Mouse (Mus musculus): ENCODE data around the gene AI481877. TPM values are rescaled to one million over a fixed set of nuclear protein-coding genes. Genes with fewer than 3 reads are reported as not detected.

Gene AI481877
- polyA plus RNA-seq, 1 experiment from 2014 or later, result not detected

- Histone ChIP-seq H3K4me2 (no peak overlapping the region), H3K9ac (no peak overlapping the region), H3K9me3 (replicated peaks) (peaks cover 5% of the 10 kb centered on the region; the same call in 1 of the 2 replicates), H3K27me3 (replicated peaks) (no peaks in the 10 kb centered on the region), H3K4me3 (no peak overlapping the region), H3K4me1 (replicated peaks) (peaks cover 5% of the 10 kb centered on the region; the same call in 1 of the 2 replicates), H3K27ac (ENCODE audit: poor library complexity, severe bottlenecking) (no peak overlapping the region), H3K36me3 (no peaks in the 10 kb centered on the region)
- 68% methylated on average over 1 of the region's 1 CpGs for WGBS
- no peak for ATAC-seq (ENCODE audit: insufficient number of reproducible peaks, low FRiP score)
These were observed 87.7 kb downstream of the AI481877 start for GRCm38 (mm10) chr4:59051081-59051480.

GRCm38 (mm10) chr4:59047222-59047621 is 91.6 kb downstream of the AI481877 start:
- WGBS, result 37% methylated on average over 3 of the region's 3 CpGs
- Histone ChIP-seq H3K36me3 (peaks cover 3% of the 10 kb centered on the region; the same call in 1 of the 2 replicates), H3K27ac (ENCODE audit: poor library complexity, severe bottlenecking) (no peak overlapping the region), H3K4me3 (no peak overlapping the region), H3K27me3 (replicated peaks) (no peaks in the 10 kb centered on the region), H3K9ac (no peak overlapping the region), H3K4me2 (no peak overlapping the region), H3K4me1 (replicated peaks) (no peaks in the 10 kb centered on the region), H3K9me3 (replicated peaks) (peaks cover 4% of the 10 kb centered on the region)
- no peak for ATAC-seq (ENCODE audit: insufficient number of reproducible peaks, low FRiP score)

- H3K27ac ChIP-seq (ENCODE audit: poor library complexity, severe bottlenecking), result no peak overlapping the region
- no peaks in the 10 kb centered on the region; the same call in 1 of the 2 replicates for H3K9me3 ChIP-seq (replicated peaks)
- no peak overlapping the region for H3K9ac ChIP-seq
- no peaks in the 10 kb centered on the region for H3K4me1 ChIP-seq (replicated peaks)
- no peak overlapping the region for H3K4me2 ChIP-seq
- H3K36me3 ChIP-seq, result peaks cover 7% of the 10 kb centered on the region; the same call in 1 of the 2 replicates
- no peak overlapping the region for H3K4me3 ChIP-seq
- H3K27me3 ChIP-seq (replicated peaks), result no peaks in the 10 kb centered on the region
- WGBS, result 76% methylated on average over 6 of the region's 6 CpGs
- no peak for ATAC-seq (ENCODE audit: insufficient number of reproducible peaks, low FRiP score)
These were observed 94.9 kb downstream of the AI481877 start for GRCm38 (mm10) chr4:59043891-59044290.

- no peak overlapping the region for H3K4me2 ChIP-seq
- no peak overlapping the region for H3K4me3 ChIP-seq
- H3K27me3 ChIP-seq (replicated peaks), result no peaks in the 10 kb centered on the region
- ATAC-seq (ENCODE audit: insufficient number of reproducible peaks, low FRiP score), result no peak
- no peak overlapping the region for H3K9ac ChIP-seq
- WGBS, result 92% methylated on average over 5 of the region's 5 CpGs
- H3K36me3 ChIP-seq, result peaks cover 7% of the 10 kb centered on the region; the same call in 1 of the 2 replicates
- H3K4me1 ChIP-seq (replicated peaks), result no peaks in the 10 kb centered on the region
- H3K27ac ChIP-seq (ENCODE audit: poor library complexity, severe bottlenecking), result no peak overlapping the region
- H3K9me3 ChIP-seq (replicated peaks), result no peaks in the 10 kb centered on the region; the same call in 1 of the 2 replicates
These were observed 95.7 kb downstream of the AI481877 start for GRCm38 (mm10) chr4:59043074-59043473.

- no peaks in the 10 kb centered on the region for H3K4me1 ChIP-seq (replicated peaks)
- H3K27ac ChIP-seq (ENCODE audit: poor library complexity, severe bottlenecking), result no peak overlapping the region
- peaks cover 7% of the 10 kb centered on the region; the same call in 1 of the 2 replicates for H3K36me3 ChIP-seq
- H3K4me3 ChIP-seq, result no peak overlapping the region
- no peak for ATAC-seq (ENCODE audit: insufficient number of reproducible peaks, low FRiP score)
- no peak overlapping the region for H3K4me2 ChIP-seq
- 77% methylated on average over 11 of the region's 11 CpGs for WGBS
- no peaks in the 10 kb centered on the region; the same call in 1 of the 2 replicates for H3K9me3 ChIP-seq (replicated peaks)
- H3K9ac ChIP-seq, result no peak overlapping the region
- no peaks in the 10 kb centered on the region for H3K27me3 ChIP-seq (replicated peaks)
These were observed 98.1 kb downstream of the AI481877 start for GRCm38 (mm10) chr4:59040397-59041287.

GRCm38 (mm10) chr4:59037525-59037924 is 101.3 kb downstream of the AI481877 start:
- no peak for ATAC-seq (ENCODE audit: insufficient number of reproducible peaks, low FRiP score)
- no peaks in the 10 kb centered on the region for H3K27me3 ChIP-seq (replicated peaks)

GRCm38 (mm10) chr4:59036490-59037127 is 102.2 kb downstream of the AI481877 start:
- Histone ChIP-seq H3K9ac (no peak overlapping the region), H3K27me3 (replicated peaks) (no peaks in the 10 kb centered on the region), H3K4me2 (0 out of 2 replicates have a peak overlapping the region, but pooled peaks have one; percentile 10), H3K9me3 (replicated peaks) (peaks cover 2% of the 10 kb centered on the region; the same call in 1 of the 2 replicates), H3K4me3 (no peak overlapping the region), H3K4me1 (replicated peaks) (no peaks in the 10 kb centered on the region), H3K27ac (ENCODE audit: poor library complexity, severe bottlenecking) (no peak overlapping the region), H3K36me3 (peaks cover 3% of the 10 kb centered on the region; the same call in 1 of the 2 replicates)
- ATAC-seq (ENCODE audit: insufficient number of reproducible peaks, low FRiP score), result no peak
- 49% methylated on average over 13 of the region's 13 CpGs for WGBS

More at GRCm38 (mm10) chr4:59037525-59037924, 101.3 kb downstream of the AI481877 start:
- Histone ChIP-seq H3K4me1 (replicated peaks) (no peaks in the 10 kb centered on the region), H3K4me3 (no peak overlapping the region), H3K9me3 (replicated peaks) (peaks cover 2% of the 10 kb centered on the region; the same call in 1 of the 2 replicates), H3K4me2 (no peak overlapping the region), H3K27ac (ENCODE audit: poor library complexity, severe bottlenecking) (no peak overlapping the region), H3K36me3 (peaks cover 3% of the 10 kb centered on the region; the same call in 1 of the 2 replicates), H3K9ac (no peak overlapping the region)
- WGBS, result 43% methylated on average over 3 of the region's 3 CpGs

- Histone ChIP-seq H3K9ac (peak overlapping the region; percentile 96; the same call in 1 of the 2 replicates), H3K4me3 (peak overlapping the region; percentile 95), H3K27me3 (replicated peaks) (no peaks in the 10 kb centered on the region), H3K27ac (ENCODE audit: poor library complexity, severe bottlenecking) (no peak overlapping the region), H3K4me1 (replicated peaks) (no peaks in the 10 kb centered on the region), H3K4me2 (peak overlapping the region; percentile 93), H3K36me3 (peaks cover 3% of the 10 kb centered on the region; the same call in 1 of the 2 replicates), H3K9me3 (replicated peaks) (peaks cover 2% of the 10 kb centered on the region; the same call in 1 of the 2 replicates)
- ATAC-seq (ENCODE audit: insufficient number of reproducible peaks, low FRiP score), result no peak
- WGBS, result 74% methylated on average over 18 of the region's 18 CpGs
These were observed 102.9 kb downstream of the AI481877 start for GRCm38 (mm10) chr4:59035786-59036350.

- Histone ChIP-seq H3K4me3 (peak within 1 kb of the TSS; percentile 95), H3K9ac (peak within 1 kb of the TSS; percentile 96), H3K27me3 (replicated peaks) (no peaks in the 10 kb centered on the region), H3K27ac (ENCODE audit: poor library complexity, severe bottlenecking) (peak within 1 kb of the TSS; percentile 53; the same call in 1 of the 2 replicates), H3K4me2 (peak within 1 kb of the TSS; percentile 93), H3K36me3 (peaks cover 3% of the 10 kb centered on the region; the same call in 1 of the 2 replicates), H3K4me1 (replicated peaks) (no peaks in the 10 kb centered on the region), H3K9me3 (replicated peaks) (peaks cover 2% of the 10 kb centered on the region; the same call in 1 of the 2 replicates)
- 10% methylated on average over 76 of the region's 76 CpGs for WGBS
- ATAC-seq (ENCODE audit: insufficient number of reproducible peaks, low FRiP score), result peak; percentile 75
These were observed 103.6 kb downstream of the AI481877 start, which contains the start of gene Gng10 for GRCm38 (mm10) chr4:59034918-59035785. TSS of gene Gng10 (plus strand) at chr4:59035088.
